Mouse (Mus musculus): ENCODE measurements around the gene Gpr50. TPM values are rescaled to one million over a fixed set of nuclear protein-coding genes. Genes with fewer than 3 reads are reported as not detected.

Gene Gpr50
- polyA plus RNA-seq, 1 experiment from 2014 or later: 2.7 TPM

DNA sequence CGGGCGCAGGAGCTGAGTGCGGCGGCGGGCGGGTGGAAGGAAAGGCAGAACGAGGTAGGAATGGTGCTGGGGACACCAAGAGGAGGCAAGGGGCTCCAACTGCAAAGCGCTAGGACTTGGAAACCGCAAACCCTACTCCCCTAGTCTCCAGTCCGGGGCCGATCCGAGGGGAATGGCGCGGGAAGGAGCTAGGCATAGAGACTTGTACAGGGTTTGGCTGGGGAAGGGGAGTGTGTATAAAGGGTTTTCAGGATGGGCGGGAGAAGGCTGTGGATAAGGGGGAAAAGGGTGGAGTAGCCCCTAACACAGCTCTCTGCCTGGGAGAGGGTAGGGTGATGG is 1.2 kb downstream of the Gpr50 start:
- peak; percentile 11; the same call in 1 of the 2 replicates for ATAC-seq (ENCODE audit: low FRiP score, low read depth)

DNA sequence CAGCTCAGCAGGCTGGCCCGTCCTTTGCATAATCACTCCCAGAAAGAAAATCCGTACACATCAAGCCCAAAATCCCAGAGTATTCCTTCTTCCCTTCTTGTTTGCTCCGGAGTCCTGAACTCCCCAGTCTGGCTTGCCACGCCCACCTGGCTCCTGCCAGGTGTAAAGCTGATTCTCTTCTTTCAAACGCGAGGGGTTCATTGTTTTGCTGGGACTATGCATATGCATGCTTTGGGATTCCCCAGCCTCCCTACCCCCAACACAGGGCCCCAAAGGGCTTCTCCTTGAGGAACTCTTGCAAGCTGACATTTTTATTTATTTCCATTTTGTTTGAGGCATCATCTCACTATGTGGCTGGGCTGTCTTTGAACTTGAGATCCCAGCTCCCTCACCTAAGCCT is 6.8 kb downstream of the Gpr50 start:
- Histone ChIP-seq H3K4me2 (no peak overlapping the region), H3K9me3 (no peaks in the 10 kb centered on the region), H3K27me3 (peaks cover 12% of the 10 kb centered on the region), H3K4me3 (no peak overlapping the region), H3K27ac (replicated peaks) (no peak overlapping the region), H3K36me3 (no peaks in the 10 kb centered on the region), H3K4me1 (replicated peaks) (no peaks in the 10 kb centered on the region), H3K9ac (no peak overlapping the region)
- no peak for ATAC-seq (ENCODE audit: low FRiP score, low read depth)
- WGBS: 25% methylated on average over 6 of the region's 6 CpGs

More for the DNA sequence above, 1.2 kb downstream of the Gpr50 start:
- Histone ChIP-seq H3K9me3 (peaks cover 3% of the 10 kb centered on the region; the same call in 1 of the 2 replicates), H3K4me1 (replicated peaks) (0 out of 2 replicates have a peak, but pooled peaks cover 3% of the 10 kb centered on the region), H3K9ac (peak overlapping the region; percentile 14; the same call in 1 of the 2 replicates), H3K4me2 (peak overlapping the region; percentile 67), H3K4me3 (peak overlapping the region; percentile 40), H3K27ac (replicated peaks) (no peak overlapping the region), H3K27me3 (peaks cover 46% of the 10 kb centered on the region), H3K36me3 (no peaks in the 10 kb centered on the region)
- 21% methylated on average over 15 of the region's 15 CpGs for WGBS

- no peaks in the 10 kb centered on the region for H3K9me3 ChIP-seq
- no peak overlapping the region for H3K27ac ChIP-seq (replicated peaks)
- no peak overlapping the region for H3K4me2 ChIP-seq
- 0 out of 2 replicates have a peak, but pooled peaks have one; percentile 48 for ATAC-seq (ENCODE audit: low FRiP score, low read depth)
- 23% methylated on average over 6 of the region's 6 CpGs for WGBS
- H3K9ac ChIP-seq: no peak overlapping the region
- H3K36me3 ChIP-seq: no peaks in the 10 kb centered on the region
- H3K4me3 ChIP-seq: no peak overlapping the region
- no peaks in the 10 kb centered on the region for H3K4me1 ChIP-seq (replicated peaks)
- no peaks in the 10 kb centered on the region for H3K27me3 ChIP-seq
These were observed 37.5 kb downstream of the Gpr50 start for GRCm38 (mm10) chrX:71700817-71701469.

Other genes starting within 250 kb of the Gpr50 start
- gene Cd99l2, start 170.8 kb upstream of the Gpr50 start, polyA plus RNA-seq (2015; fragmentation: Nextera tagmentation; extraction: Ambion mirVana): 85.2 and 86.4 TPM in 2 replicates
- 459 and 467 TPM in 2 replicates for gene Hmgb3, start 107.7 kb upstream of the Gpr50 start, polyA plus RNA-seq (2015; fragmentation: Nextera tagmentation; extraction: Ambion mirVana)
- gene Vma21, start 152.3 kb downstream of the Gpr50 start, polyA plus RNA-seq (2015; fragmentation: Nextera tagmentation; extraction: Ambion mirVana): 45.4 and 52.1 TPM in 2 replicates

Measured in hindbrain, embryonic 15.5 days (tissue).